Mouse (Mus musculus) intestine, embryonic 16.5 days (tissue): ENCODE results near the gene E130308A19Rik. TPM values are rescaled to one million over a fixed set of nuclear protein-coding genes. Genes with fewer than 3 reads are reported as not detected.

ENCODE experiments used
- ATAC-seq: fragments of 200-750 bp; cut with Nextera tagmentation; 2 replicates; pipeline ENCODE4 v1.8.0; 2017; ENCODE audit warnings: moderate TSS enrichment, moderate library complexity
- H3K27ac ChIP-seq: fragments of 300-500 bp; sonication (generic); 2 replicates; pipeline ENCODE4 v1.5.1; 2014; ENCODE audit warnings: mild to moderate bottlenecking, low read length
- H3K27me3 ChIP-seq: fragments of 300-500 bp; sonication (generic); replicated peaks from 2 replicates; pipeline ENCODE4 v1.6.1; 2014; ENCODE audit warnings: low read length, control low read depth, mixed read lengths; ENCODE audit not compliant: control insufficient read depth, insufficient read depth
- H3K36me3 ChIP-seq: fragments of 300-500 bp; sonication (generic); 2 replicates; pipeline ENCODE4 v1.6.1; 2014; ENCODE audit warnings: low read length, control low read depth; ENCODE audit not compliant: control insufficient read depth, insufficient read depth
- H3K4me1 ChIP-seq: fragments of 300-500 bp; sonication (generic); 2 replicates; pipeline ENCODE4 v1.6.1; 2014; ENCODE audit warnings: low read length, control low read depth, mixed read lengths; ENCODE audit not compliant: control insufficient read depth, insufficient read depth
- H3K4me2 ChIP-seq: fragments of 300-500 bp; sonication (generic); 2 replicates; pipeline ENCODE4 v1.6.1; 2014; ENCODE audit warnings: low read depth, low read length, control low read depth
- H3K4me3 ChIP-seq: fragments of 300-500 bp; sonication (generic); 2 replicates; pipeline ENCODE4 v1.5.1; 2014; ENCODE audit warnings: mild to moderate bottlenecking, low read length
- H3K9ac ChIP-seq: fragments of 300-500 bp; sonication (generic); 2 replicates; pipeline ENCODE4 v1.6.1; 2014; ENCODE audit warnings: low read depth, low read length
- H3K9me3 ChIP-seq: fragments of 300-500 bp; sonication (generic); 2 replicates; pipeline ENCODE4 v1.6.1; 2016; ENCODE audit warnings: low read length, control low read depth; ENCODE audit not compliant: control insufficient read depth
- WGBS: fragments of 180-500 bp; shearing (Covaris S2); extraction: QIAGEN DNeasy Blood & Tissue Kit; methylation state at CpG from one replicate; pipeline ENCODE4 v1.1.7; 2014; 5-methylcytosine and 5-hydroxymethylcytosine counted together
- polyA plus RNA-seq: library from polyadenylated mRNA; unstranded; fragments of >200 nt; fragmentation: Nextera tagmentation; extraction: Ambion mirVana; gene quantifications from 2 replicates; pipeline ENCODE4 v1.2.1, GENCODE M21; 2015

E130308A19Rik gene
- polyA plus RNA-seq, 1 experiment from 2014 or later: 10.8 TPM

DNA sequence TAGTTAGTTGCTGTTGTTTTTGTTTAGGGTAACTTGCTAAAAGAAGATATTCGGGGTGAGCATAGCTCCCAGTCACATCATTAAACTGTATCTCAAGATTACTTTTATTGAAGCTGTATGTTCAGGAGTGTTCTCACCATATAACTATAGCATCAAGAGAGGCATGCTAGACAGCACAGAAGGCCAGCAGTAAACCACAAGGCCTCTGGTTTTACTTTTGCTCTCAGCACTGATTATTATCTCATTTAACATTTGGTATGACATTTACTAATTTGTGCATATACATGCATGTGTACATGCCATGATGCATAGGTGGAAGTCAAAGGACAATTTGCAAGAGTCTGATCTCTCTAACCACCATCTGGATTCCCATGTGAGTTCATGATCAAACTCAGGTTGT is 43.1 kb downstream of the E130308A19Rik start:
- Histone ChIP-seq H3K27me3 (no peaks in the 10 kb centered on the region), H3K4me2 (no peak overlapping the region), H3K27ac (no peak overlapping the region), H3K9me3 (no peaks in the 10 kb centered on the region), H3K4me1 (no peaks in the 10 kb centered on the region), H3K4me3 (no peak overlapping the region), H3K36me3 (no peaks in the 10 kb centered on the region), H3K9ac (no peak overlapping the region)
- ATAC-seq: no peak
- WGBS: 93% methylated on average over 1 of the region's 1 CpGs

DNA sequence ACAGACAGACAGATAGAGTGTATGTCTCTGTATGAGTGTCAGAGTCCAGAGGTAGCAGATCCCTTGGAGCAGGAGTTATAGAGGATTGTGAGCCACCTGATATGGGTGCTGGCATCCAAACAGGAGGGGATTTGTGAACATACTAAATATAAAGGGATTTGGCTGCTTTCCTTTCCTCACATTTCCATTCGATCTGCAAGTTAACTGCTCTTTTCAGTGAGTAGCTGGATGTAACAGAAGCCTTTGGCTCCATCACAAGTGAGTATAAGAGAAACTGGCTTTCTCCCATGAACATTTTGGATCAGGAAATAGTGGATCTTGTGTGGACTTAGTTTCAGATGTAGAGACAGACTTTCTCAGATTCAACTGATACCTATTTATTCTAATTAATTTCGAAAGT is 44.0 kb downstream of the E130308A19Rik start:
- ATAC-seq: no peak
- 78% methylated on average over 2 of the region's 2 CpGs for WGBS
- no peak overlapping the region for H3K27ac ChIP-seq

DNA sequence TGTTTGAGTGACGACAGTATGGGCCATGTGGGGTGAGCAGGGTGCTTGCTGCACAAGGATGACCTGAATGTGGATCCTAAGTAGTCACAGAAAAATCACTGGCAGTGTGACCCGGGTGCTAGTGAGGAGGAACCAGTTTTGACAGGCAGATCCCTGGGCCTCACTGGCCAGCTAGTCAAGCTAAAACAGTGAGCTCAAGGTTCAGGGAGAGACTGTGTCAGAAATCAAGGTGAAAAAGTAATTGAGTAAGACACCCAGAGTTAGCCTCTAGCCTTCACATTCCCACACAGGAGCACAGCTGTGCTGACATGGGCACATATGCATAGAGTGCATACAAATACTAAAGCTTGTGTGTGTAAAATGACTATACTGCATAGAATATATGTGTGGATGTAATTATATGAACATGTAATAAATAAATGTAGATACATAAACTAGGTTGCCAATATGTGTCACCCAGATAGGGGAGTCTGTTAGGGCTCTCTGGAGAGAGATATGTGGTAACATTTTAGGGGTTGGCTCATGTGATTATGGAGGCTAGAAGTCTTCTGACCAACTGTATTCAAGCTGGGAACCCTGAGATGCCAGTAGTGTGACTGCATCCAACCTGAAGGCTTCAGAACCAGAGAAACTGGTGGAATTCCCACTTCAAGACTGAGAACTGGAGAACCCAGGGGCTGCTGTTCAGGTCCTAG is 47.6 kb downstream of the E130308A19Rik start:
- Histone ChIP-seq H3K36me3 (no peaks in the 10 kb centered on the region), H3K9ac (no peak overlapping the region), H3K9me3 (no peaks in the 10 kb centered on the region), H3K27me3 (no peaks in the 10 kb centered on the region), H3K4me3 (no peak overlapping the region), H3K4me1 (peaks cover 4% of the 10 kb centered on the region; the same call in 1 of the 2 replicates), H3K4me2 (no peak overlapping the region), H3K27ac (no peak overlapping the region)
- 71% methylated on average over 2 of the region's 2 CpGs for WGBS
- 0 out of 2 replicates have a peak, but pooled peaks have one; percentile 38 for ATAC-seq

More for the DNA sequence above, 44.0 kb downstream of the E130308A19Rik start:
- peaks cover 2% of the 10 kb centered on the region; the same call in 1 of the 2 replicates for H3K4me1 ChIP-seq
- no peaks in the 10 kb centered on the region for H3K27me3 ChIP-seq
- no peak overlapping the region for H3K9ac ChIP-seq
- no peaks in the 10 kb centered on the region for H3K36me3 ChIP-seq
- no peak overlapping the region for H3K4me2 ChIP-seq
- no peaks in the 10 kb centered on the region for H3K9me3 ChIP-seq
- no peak overlapping the region for H3K4me3 ChIP-seq

DNA sequence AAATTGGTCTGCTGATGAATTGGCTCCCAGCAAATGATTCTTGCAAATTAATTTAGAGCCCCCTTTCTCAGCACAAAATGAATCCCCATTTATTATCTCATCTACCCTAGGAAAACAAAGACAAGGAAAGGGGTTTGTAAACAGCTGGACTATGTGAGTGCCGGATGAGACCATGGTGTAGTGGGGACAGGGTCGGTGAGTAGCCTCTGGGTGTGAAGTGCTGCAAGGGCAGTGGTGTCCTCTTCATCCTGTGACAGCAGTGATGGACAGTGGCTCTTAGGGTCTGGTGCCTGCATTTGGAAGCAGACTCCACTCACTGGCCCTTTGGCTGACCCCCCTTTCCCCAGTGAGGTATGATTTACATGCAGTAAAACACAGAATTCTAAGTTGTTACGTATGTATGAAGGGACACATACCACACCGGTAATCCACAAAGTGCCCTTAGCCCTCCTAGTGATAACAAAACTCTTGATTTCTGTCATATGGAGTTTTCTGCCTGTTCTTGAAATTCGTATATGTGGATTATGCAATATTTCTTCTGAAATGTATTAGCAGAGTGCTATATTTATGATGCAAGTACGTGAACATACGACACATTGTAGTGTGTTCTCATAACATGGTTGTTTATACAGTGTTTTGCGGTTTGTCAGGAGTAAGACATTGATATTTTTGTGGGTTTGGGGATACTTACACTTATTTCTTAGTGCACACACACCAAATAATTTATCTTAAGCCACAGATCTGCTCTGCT is 49.1 kb downstream of the E130308A19Rik start:
- Histone ChIP-seq H3K9me3 (no peaks in the 10 kb centered on the region), H3K4me2 (no peak overlapping the region), H3K9ac (no peak overlapping the region), H3K4me3 (no peak overlapping the region), H3K27me3 (no peaks in the 10 kb centered on the region), H3K27ac (no peak overlapping the region), H3K36me3 (no peaks in the 10 kb centered on the region), H3K4me1 (peaks cover 4% of the 10 kb centered on the region; the same call in 1 of the 2 replicates)
- no peak for ATAC-seq
- 53% methylated on average over 8 of the region's 8 CpGs for WGBS

DNA sequence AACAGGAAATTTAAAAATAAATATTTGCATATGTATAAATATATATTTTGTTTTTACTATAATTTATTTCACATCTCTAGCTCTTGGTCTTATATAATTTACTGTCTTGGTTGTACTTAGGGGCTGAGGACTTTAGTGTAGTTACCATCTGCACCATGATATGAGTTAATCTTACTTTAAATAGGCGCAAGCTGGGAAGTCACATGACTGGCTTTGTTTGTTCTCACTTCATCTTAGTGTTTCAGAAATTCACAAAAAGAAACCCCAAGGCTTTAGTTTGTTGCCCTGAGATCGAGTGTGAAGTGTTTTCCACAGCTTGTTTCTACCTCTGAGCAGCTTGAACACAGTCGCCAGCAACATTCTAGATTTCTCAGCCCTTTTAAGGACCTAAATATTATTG is 49.7 kb downstream of the E130308A19Rik start:
- H3K36me3 ChIP-seq: no peaks in the 10 kb centered on the region
- no peak for ATAC-seq
- no peak overlapping the region for H3K27ac ChIP-seq
- no peak overlapping the region for H3K9ac ChIP-seq
- WGBS: 50% methylated on average over 3 of the region's 3 CpGs
- no peak overlapping the region for H3K4me3 ChIP-seq
- no peaks in the 10 kb centered on the region for H3K9me3 ChIP-seq
- no peak overlapping the region for H3K4me2 ChIP-seq
- H3K4me1 ChIP-seq: peaks cover 4% of the 10 kb centered on the region; the same call in 1 of the 2 replicates
- H3K27me3 ChIP-seq: no peaks in the 10 kb centered on the region

DNA sequence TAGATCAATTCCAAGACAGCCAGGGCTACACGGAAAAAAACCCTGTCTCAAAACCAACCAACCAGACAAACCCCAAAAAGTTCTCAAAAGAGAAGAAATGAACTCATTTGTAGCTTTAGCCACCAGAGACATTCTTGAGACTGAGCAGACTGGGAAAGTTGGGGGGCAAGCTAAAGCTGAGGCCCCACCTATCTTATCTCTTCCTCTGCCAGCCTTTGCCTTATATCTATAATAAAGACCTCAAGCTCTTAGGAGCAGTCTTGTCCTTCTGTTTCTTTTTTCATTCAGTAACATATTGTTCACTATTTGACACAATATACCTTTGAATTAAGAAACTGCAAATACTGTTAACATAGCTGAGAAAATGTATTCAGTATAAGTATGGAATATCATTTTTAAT is 55.4 kb downstream of the E130308A19Rik start:
- Histone ChIP-seq H3K9me3 (no peaks in the 10 kb centered on the region), H3K4me2 (no peak overlapping the region), H3K9ac (no peak overlapping the region), H3K36me3 (no peaks in the 10 kb centered on the region), H3K4me3 (no peak overlapping the region), H3K4me1 (no peaks in the 10 kb centered on the region; the same call in 1 of the 2 replicates), H3K27me3 (no peaks in the 10 kb centered on the region), H3K27ac (no peak overlapping the region)
- WGBS: 97% methylated on average over 1 of the region's 1 CpGs
- ATAC-seq: no peak

DNA sequence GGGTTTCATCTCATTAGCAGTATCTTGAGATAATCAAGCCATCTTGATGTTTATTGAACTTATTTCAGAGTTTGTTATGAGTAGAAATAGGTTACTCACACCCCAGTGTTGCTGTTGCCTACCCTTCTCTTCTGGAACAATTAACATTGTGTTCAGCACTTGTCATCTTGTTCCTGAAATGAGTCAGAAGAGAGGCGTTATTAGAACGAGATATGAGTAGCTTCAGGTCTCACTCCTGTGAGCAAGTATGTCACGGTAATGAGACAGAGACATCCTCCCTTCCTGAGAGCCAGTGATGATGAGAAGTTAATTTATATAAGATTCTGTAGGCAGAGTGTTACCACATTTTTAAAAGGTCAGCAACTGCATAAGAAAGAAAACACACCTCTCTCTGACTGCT is 56.5 kb downstream of the E130308A19Rik start:
- ATAC-seq: no peak
- Histone ChIP-seq H3K4me3 (no peak overlapping the region), H3K4me1 (no peaks in the 10 kb centered on the region; the same call in 1 of the 2 replicates), H3K9me3 (no peaks in the 10 kb centered on the region), H3K27ac (no peak overlapping the region), H3K9ac (no peak overlapping the region), H3K4me2 (no peak overlapping the region), H3K36me3 (no peaks in the 10 kb centered on the region), H3K27me3 (no peaks in the 10 kb centered on the region)
- 61% methylated on average over 3 of the region's 3 CpGs for WGBS

DNA sequence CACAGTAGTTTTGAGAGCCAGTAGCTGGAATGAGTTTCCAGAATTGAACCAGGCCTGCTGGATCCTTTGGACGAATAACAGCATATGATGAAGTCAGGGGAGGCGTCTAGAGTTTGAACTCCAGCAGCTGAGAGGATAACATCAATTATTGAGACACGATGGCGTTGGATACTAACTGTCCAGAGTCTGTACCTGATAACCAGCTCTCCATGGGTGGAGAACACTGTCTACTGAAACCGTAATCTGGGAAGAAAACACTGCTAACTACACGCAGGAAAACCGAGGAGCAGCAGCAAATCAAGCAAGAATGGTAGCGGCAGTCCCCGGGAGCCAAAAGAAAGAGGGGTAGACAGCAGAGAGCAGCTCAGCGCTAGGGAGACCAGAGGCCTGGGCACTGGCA is 56.9 kb downstream of the E130308A19Rik start:
- WGBS: 75% methylated on average over 10 of the region's 10 CpGs
- Histone ChIP-seq H3K9ac (no peak overlapping the region), H3K36me3 (no peaks in the 10 kb centered on the region), H3K9me3 (no peaks in the 10 kb centered on the region), H3K27me3 (no peaks in the 10 kb centered on the region), H3K4me2 (no peak overlapping the region), H3K4me1 (no peaks in the 10 kb centered on the region; the same call in 1 of the 2 replicates), H3K4me3 (no peak overlapping the region), H3K27ac (no peak overlapping the region)
- ATAC-seq: no peak

DNA sequence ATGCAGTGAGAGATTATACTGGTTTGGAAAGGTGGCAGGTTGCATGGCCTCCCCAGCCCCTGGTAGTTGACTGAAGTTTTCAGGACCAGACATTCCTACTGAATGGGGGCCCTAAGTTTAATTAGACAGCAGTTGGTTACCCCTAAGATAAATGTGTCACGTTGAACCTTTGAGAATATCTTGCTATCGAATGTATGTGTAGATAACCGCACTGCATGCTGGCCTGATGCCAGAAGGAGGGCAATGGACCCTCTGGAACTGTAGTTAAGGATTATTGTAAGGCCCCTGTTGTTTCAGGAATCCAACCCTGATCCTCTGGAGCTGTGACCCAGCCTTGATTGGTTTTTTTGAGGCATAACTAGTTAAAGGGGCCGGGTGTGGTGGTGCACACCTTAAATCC is 58.3 kb downstream of the E130308A19Rik start:
- 56% methylated on average over 4 of the region's 4 CpGs for WGBS
- no peak overlapping the region for H3K4me3 ChIP-seq
- no peaks in the 10 kb centered on the region for H3K36me3 ChIP-seq
- H3K4me1 ChIP-seq: no peaks in the 10 kb centered on the region; the same call in 1 of the 2 replicates
- no peak overlapping the region for H3K9ac ChIP-seq
- no peak overlapping the region for H3K4me2 ChIP-seq
- no peak overlapping the region for H3K27ac ChIP-seq
- no peaks in the 10 kb centered on the region for H3K27me3 ChIP-seq
- no peaks in the 10 kb centered on the region for H3K9me3 ChIP-seq
- no peak for ATAC-seq
